Mouse (Mus musculus) fibroblast of lung, adult 2 months (primary cell): ENCODE data around the gene Bcl2a1c.
"Not testable (repeated sequence)": the region's sequence is repeated elsewhere in the genome, so short reads cannot be mapped to it uniquely, and the experiment has no call there.

Source experiments
- DNase-seq: peaks from one replicate; pipeline ENCODE4 v3.0.0-alpha.2; 2011; ENCODE audit warnings: low read depth

Bcl2a1c gene

DNA sequence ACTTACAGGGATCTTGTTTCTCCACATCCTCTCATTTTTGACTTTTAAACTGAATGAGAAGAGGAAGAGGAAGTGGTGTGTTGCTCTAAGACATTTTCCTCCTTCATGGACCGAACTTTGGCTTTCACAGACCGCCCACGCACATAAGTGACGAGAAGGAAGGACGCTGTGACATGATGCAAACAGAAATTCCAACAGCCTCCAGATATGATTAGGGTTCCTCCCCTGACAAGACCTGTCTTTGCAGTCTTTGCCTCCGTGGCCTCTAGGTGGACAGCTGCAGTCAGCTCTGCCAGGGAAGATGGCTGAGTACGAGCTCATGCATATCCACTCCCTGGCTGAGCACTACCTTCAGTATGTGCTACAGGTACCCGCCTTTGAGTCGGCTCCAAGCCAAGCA lies at the start of gene Bcl2a1c:
Bcl2a1c (plus strand) TSS at position 281 of the 400 bp plus-strand sequence.
- DNase-seq: not testable (repeated sequence)

DNA sequence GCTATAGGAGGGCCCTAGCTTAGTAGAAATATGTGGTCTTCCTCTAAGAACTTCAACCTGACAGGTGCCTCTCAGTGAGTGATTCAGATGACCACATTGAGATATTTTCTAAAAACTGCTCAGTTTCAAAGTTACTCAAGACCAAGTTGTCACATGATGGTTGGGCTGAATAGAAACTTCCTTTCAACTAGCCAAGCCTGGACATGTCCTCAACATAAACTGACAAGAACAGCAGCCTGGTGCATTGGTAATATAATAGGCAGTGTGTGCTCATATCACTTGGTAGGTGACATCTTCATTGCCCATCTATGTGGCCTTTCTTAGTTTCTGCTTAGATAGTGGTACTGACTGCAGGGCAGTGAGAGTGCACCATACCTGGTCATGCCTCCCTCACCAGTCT lies 24.0 kb upstream of the Bcl2a1c start:
- not testable (repeated sequence) for DNase-seq

DNA sequence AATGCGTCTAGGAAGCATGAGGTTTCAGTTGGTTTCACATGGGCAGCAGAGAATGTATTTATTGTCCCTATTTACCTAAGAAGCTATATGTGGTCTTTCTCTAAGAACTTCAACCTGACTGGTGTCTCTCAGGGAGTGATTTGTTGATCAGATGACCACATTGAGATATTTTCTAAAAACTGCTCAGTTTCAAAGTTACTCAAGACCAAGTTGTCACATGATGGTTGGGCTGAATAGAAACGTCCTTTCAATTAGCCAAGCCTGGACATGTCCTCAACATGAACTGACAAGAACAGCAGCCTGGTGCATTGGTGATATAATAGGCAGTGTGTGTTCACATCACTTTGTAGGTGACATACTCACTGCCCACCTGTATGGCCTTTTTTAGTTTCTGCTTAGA lies 18.2 kb upstream of the Bcl2a1c start:
- not testable (repeated sequence) for DNase-seq

DNA sequence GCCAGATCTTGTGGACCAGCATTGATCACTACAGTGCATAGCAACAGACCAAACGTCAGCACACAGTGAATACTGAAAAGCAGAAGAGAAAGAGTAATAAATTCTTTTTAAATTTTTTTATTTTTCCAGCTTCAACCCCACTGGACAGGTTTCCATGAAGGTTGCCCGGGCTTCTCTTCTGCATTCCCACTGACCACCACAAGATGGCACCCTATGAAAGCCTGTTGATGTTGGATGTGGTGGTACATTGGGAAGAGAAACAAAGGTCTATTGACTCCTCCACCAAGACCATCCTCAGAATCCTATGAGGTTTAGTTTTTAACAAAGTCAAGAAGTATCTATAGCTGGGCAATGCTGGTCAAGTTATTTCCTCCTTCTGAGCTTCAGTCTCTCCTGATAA lies 11.9 kb upstream of the Bcl2a1c start:
- DNase-seq: peak; percentile 22

DNA sequence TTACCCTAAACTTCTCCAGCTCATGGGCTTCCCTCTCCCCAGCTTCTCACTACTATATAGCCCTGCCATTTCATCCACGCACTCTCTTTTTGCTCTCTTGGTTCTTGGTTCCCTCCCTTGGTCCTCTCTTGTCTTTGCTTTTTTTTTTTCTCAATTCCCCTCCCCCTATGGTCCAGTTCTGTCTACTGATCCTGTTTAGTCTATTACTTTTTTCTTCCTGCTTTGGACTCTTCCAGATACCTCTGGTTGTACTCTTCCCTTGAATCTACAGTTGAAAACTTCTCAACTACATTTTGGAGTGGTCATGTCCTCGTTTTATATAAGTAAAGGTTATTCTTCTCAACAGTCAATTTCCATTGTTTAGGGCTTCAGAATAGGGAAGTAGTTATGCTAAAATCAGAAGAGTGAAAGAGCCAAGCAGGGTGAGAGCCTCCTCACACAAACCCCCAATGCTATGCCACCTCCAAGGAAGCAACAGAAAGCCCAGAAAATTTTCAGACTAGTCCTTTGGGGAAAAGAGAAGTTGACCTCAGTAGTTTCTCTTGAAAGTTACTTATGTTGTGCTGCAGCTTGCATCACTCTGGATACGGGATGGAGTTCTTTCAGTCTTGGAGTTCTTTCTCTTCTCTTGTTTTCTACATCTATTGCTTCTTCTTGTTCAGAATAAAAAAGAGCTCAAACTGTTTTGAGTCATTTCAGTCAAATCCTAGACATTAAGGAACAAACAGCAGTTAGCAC lies 3.8 kb upstream of the Bcl2a1c start:
- no peak for DNase-seq

DNA sequence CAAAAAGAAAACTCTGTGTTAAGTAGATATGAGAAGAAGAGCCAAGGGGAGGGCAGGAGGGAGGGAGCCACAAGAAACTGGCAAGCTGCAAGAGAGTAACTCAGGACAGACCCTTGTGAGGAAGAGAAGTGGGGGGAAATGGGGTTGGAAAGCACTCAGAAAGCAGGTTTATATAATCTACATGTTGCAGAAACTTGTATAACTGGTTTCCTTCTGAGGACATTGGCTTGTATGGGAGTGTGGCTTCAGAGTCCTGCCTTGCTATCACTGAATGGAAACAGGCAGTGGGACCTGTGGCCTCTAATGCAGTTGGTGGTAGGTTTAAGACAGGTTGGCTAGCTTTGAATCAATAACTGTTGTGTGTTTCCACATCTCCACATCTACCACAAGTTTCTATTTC lies 1.6 kb upstream of the Bcl2a1c start:
- not testable (repeated sequence) for DNase-seq

DNA sequence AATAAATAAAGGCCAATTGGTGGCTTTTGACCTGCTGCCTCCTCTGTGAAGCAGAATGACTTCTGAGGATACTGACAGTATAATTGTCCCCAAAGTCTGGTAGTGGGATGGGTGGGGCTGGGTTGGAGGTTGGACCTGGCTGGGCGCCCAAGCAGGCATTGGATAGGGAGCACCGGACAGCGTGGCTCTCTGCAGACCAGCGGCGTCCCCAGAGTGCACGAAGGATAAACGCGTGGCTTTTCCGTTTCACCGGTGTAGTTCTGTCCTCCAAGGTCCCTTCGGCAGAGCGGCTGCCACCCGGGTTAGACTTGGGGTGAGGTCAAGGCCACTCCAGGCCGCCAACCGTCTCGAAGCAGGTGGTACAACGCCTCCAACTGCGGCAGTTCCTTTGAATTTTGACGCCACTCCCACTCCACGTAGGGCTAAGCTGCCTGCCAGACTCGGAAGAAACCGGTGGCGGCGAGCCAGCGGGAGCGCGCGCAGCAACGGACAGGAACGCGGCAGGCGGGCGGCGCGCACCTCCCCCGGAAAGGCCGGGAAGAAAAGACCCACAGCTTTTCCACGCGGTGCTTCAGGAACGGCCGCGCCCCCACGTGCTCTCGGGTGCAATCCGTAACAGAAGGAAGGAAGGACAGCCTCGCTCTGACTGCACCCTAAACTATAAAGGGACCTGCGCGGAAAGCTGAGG lies 38.0 kb downstream of the Bcl2a1c start:
- DNase-seq: peak; percentile 33

DNA sequence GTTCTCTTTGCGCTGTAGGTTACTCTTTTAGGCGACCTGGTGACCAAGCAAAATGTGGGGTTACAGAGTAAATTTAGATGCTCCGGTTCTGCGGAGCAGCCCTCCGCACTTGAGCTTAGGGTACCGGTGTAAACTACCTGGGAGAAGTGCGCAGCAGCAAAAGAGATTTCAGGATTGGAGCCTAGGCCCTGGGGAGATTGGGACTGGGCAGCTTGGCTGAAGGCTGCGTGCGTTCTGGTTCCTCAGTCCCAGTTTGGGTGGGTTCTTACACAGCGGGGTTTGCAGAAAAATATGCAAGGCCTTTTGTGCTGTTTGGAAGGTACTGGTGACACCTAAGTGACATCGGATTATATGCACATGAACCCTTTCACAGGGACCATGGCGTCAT lies 38.5 kb downstream of the Bcl2a1c start:
- DNase-seq: no peak

DNA sequence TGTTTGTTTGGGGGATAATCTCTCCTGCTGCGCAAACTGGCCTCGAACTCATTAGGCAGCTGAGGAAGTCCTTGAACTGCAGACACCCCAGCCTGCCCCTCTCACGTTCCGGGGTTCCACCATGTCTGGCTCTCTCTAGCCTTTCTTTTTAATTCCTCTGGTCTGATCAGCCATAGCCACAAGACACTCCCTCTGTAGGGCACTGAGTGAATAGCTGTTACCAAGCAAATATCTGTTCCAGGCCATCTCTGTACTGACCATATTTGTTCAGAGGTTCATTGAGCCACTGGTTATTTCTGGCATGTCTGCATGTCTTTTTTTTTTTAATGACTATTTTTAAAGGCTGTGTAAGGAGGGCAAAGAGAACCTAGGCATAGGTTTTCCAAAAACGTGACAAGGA lies 39.5 kb downstream of the Bcl2a1c start:
- DNase-seq: not testable (repeated sequence)

DNA sequence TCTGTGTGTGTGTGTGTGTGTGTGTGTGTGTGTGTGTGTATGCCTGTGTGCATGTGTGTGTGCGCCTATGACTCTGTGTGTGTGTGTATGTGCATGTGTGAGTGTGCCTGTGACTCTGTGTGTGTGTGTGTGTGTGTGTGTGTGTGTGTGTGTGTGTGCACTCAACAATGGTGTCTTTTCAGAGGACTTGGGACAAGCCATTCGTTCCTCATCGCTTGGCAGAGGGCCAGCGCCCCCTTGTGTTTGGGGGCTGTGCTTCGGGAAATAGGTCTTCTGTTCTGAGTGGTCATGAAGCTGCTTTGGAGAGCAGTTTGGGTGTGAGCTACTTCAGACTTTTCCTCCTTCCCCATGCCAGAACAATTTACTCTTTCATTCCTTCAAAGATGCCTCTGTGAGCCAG lies 41.8 kb downstream of the Bcl2a1c start:
- DNase-seq: not testable (repeated sequence)

DNA sequence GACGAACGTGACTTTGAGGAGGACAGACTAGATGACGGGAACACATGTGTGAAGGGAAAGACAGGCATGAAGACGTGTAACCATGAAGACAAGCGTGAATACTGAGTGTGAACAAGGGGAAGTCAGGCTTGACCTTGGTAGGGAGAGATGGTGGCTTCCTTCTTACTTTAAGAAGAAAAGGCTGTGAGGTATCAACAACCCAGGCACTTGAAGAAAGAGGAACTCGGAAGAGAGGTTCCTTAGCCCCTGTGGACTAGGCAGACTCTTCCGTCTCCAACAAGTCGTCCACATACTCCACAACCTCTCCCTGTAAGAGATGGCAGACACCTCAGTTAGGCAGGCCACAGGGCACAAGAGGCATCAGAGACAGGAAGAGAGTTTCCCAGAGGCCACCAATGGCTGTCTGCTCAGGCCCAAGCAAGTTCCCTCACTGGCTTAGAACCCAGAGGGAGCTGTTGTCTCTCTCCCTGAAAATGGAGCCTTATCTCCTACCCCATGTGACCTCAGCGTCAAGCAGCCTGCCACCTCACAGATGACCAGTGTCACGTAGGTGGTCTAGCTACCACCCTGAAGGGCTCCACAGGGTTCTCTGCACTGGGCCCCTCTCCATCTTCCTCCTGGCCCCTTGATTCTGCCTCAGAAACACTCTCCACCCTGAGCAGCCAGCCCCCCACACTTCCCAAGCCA lies 45.5 kb downstream of the Bcl2a1c start:
- no peak for DNase-seq

DNA sequence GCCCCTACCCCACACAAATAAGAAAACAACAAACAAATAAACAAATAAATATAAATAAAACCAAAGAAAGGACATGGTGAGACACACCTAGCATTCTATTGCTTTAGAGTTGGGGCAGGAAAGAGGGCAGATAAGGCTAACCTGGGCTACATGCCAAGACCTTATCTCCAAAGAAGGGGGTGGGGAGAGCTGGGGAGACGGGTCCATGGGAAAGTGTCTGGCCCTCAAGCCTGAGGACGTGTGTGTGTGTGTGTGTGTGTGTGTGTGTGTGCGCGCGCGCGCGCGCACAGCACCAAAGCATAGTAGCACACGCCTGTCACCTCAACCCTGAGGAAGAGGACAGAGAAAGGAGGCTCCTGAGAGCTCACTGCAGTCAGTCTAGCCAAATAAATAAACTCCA lies 47.2 kb downstream of the Bcl2a1c start:
- DNase-seq: no peak

DNA sequence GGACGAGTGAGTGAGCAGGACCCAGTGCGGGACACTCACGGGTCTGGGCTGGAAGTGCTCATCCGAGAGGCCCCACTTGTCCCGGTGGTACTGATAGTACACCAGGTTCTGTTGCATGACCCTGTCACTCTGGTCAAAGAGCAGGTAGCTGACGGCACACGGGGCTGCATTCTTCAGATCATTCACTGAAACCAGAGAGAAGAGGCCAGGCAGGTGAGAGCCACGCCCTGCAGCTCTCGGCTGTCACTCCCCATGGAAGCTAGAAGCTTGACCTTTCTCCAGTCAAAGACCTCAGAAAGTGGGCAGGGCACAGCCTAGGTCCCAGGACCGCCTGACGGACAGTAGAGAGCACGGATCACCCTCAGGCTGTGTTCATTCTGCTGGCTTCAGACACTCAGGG lies 49.9 kb downstream of the Bcl2a1c start:
- no peak for DNase-seq
